Mouse (Mus musculus) liver, adult 2 months (tissue): Measurements from ENCODE around the gene Catip. TPM values are rescaled to one million over a fixed set of nuclear protein-coding genes. Genes with fewer than 3 reads are reported as not detected.

ENCODE experiments used
- DNase-seq: peaks from one replicate; pipeline ENCODE4 v3.0.0-alpha.2; 2011; ENCODE audit warnings: low read depth, low spot score; ENCODE audit errors: extremely low read depth
- H3K27ac ChIP-seq: fragments of 200-500 bp; replicated peaks from 2 replicates; pipeline ENCODE4 v1.5.1; 2012; ENCODE audit warnings: low read depth, mild to moderate bottlenecking, control low read depth, inconsistent platforms, low read length; ENCODE audit not compliant: insufficient read depth
- H3K27me3 ChIP-seq: fragments of 200-500 bp; 2 replicates; pipeline ENCODE4 v1.6.1; 2012; ENCODE audit warnings: mild to moderate bottlenecking, moderate library complexity, low read length, inconsistent platforms; ENCODE audit not compliant: control insufficient read depth, insufficient read depth
- H3K36me3 ChIP-seq: fragments of 200-500 bp; 2 replicates; pipeline ENCODE4 v1.6.1; 2012; ENCODE audit warnings: low read length, inconsistent platforms; ENCODE audit not compliant: control insufficient read depth, insufficient read depth
- H3K4me1 ChIP-seq: fragments of 200-500 bp; 2 replicates; pipeline ENCODE4 v1.6.1; 2011; ENCODE audit warnings: low read length; ENCODE audit not compliant: control insufficient read depth, insufficient read depth
- H3K4me3 ChIP-seq: fragments of 200-500 bp; 2 replicates; pipeline ENCODE4 v1.5.1; 2011; ENCODE audit warnings: low read depth, mild to moderate bottlenecking, control low read depth, low read length, moderate library complexity; ENCODE audit not compliant: insufficient read depth
- H3K79me2 ChIP-seq: fragments of 200-500 bp; 2 replicates; pipeline ENCODE4 v1.6.1; 2012; ENCODE audit warnings: inconsistent platforms, mild to moderate bottlenecking, low read length, moderate library complexity; ENCODE audit not compliant: control insufficient read depth, insufficient read depth
- H3K9ac ChIP-seq: fragments of 200-500 bp; 2 replicates; pipeline ENCODE4 v1.6.1; 2012; ENCODE audit warnings: low read depth, mild to moderate bottlenecking, control low read depth, inconsistent platforms, low read length
- CTCF ChIP-seq: fragments of 200-500 bp; IDR thresholded peaks from 2 replicates; pipeline ENCODE4 v1.5.1; 2011; ENCODE audit warnings: low read depth, low read length, control low read depth
- POLR2A ChIP-seq: fragments of 200-500 bp; IDR thresholded peaks from 2 replicates; pipeline ENCODE4 v1.6.1; 2011; ENCODE audit warnings: low read length, control low read depth; ENCODE audit not compliant: insufficient read depth; ENCODE audit errors: extremely low read depth
- WGBS: fragments of 180-500 bp; shearing (Covaris S2); methylation state at CpG from one replicate; pipeline ENCODE4 v1.1.7; 2018; 5-methylcytosine and 5-hydroxymethylcytosine counted together
- polyA plus RNA-seq: library from polyadenylated mRNA; depleted of rRNA; stranded (reverse); fragments of >200 nt; gene quantifications from 2 replicates; pipeline ENCODE4 v1.2.3, GENCODE M21; 2012
- total RNA-seq: library from RNA; depleted of rRNA; stranded (reverse); fragments of >200 nt; gene quantifications from 2 replicates; pipeline ENCODE4 v1.2.3, GENCODE M21; 2014

The Catip gene
- total and polyA plus RNA-seq, 2 experiments = 0.09 TPM

DNA sequence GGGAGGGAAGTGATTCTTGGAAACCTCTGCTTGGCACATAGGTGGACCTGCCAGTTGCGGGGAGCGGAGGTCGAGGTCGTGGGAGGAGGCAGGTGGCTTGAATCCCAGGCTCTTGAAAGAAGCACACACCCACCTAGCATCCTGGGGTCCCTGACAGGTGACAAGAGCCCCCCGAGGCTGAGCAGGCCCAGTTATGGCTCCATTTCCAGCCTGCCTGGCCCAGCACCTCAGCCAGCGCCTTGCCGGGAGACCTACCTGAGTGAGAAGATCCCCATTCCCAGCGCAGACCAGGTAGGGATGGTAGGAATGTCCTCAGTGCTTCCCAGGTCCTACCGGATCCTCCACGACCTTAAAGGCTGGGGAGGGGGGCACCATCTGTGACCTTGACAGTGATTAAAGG, 13.7 kb downstream of the Catip start:
- TF ChIP-seq CTCF (no peak), POLR2A (no peak)
- 84% methylated on average over 10 of the region's 10 CpGs for WGBS
- Histone ChIP-seq H3K27ac (peak overlapping the region; percentile 39; the same call in 1 of the 2 replicates), H3K9ac (peak overlapping the region; percentile 1; the same call in 1 of the 2 replicates), H3K27me3 (no peaks in the 10 kb centered on the region), H3K79me2 (no peaks in the 10 kb centered on the region), H3K4me3 (peak overlapping the region; percentile 51), H3K36me3 (no peaks in the 10 kb centered on the region), H3K4me1 (peaks cover 11% of the 10 kb centered on the region)
- no peak for DNase-seq

DNA sequence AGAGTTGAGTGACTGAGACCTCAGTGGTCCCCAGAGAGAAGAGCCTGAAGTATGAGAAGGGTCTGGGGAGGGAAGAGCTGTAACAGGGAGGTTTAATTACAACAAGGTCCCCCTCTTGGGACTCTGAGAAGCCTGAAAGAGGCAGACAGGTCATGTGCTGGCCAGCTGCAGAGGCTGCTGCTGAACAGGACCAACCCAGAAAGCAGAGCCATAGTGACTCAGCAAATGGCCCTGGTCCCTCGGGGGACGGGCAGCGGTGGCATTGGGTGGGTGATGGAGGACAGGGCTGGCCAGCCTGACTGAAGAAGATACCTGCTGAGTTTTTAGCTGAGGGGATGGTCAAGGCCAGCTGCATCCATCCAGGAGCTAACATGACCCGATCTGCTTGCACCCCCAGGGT, 14.5 kb downstream of the Catip start:
- H3K27ac ChIP-seq = 0 out of 2 replicates have a peak overlapping the region, but pooled peaks have one; percentile 12

DNA sequence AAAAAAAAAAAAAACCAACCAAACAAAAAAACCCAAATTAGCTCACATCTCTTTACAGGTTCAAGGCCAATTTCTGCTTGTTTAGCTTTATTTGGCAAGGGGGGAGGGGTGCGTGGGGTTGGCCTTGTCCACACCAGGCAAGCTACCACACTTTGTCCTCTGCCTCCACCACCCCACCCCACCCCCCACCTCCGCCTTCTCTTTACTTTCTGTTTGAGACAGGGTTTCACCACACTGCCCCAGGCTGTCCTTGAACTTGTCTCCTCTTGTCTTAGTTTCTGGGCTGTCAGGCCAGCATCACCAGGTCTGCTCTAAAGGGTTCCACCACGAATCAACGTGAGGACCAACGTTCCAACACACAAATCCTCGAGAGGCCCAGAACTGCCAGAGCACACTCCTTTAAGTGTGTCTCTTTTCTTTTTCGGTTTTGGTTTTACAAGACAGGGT, 17.2 kb downstream of the Catip start:
- H3K27me3 ChIP-seq = no peaks in the 10 kb centered on the region
- no peak overlapping the region for H3K9ac ChIP-seq
- peak; percentile 90 for DNase-seq
- no peak for TF ChIP-seq POLR2A
- no peak for TF ChIP-seq CTCF
- H3K4me3 ChIP-seq = no peak overlapping the region
- no peaks in the 10 kb centered on the region for H3K36me3 ChIP-seq
- no peaks in the 10 kb centered on the region for H3K79me2 ChIP-seq
- H3K4me1 ChIP-seq = peaks cover 11% of the 10 kb centered on the region
- peak overlapping the region; percentile 78 for H3K27ac ChIP-seq
- WGBS = 23% methylated on average over 7 of the region's 7 CpGs

More for the DNA sequence above, 14.5 kb downstream of the Catip start:
- Histone ChIP-seq H3K9ac (no peak overlapping the region), H3K27me3 (no peaks in the 10 kb centered on the region), H3K79me2 (no peaks in the 10 kb centered on the region), H3K36me3 (no peaks in the 10 kb centered on the region), H3K4me3 (peak overlapping the region; percentile 18; the same call in 1 of the 2 replicates), H3K4me1 (peaks cover 11% of the 10 kb centered on the region)
- no peak for DNase-seq
- WGBS = 89% methylated on average over 4 of the region's 4 CpGs
- TF ChIP-seq POLR2A = no peak
- no peak for TF ChIP-seq CTCF

DNA sequence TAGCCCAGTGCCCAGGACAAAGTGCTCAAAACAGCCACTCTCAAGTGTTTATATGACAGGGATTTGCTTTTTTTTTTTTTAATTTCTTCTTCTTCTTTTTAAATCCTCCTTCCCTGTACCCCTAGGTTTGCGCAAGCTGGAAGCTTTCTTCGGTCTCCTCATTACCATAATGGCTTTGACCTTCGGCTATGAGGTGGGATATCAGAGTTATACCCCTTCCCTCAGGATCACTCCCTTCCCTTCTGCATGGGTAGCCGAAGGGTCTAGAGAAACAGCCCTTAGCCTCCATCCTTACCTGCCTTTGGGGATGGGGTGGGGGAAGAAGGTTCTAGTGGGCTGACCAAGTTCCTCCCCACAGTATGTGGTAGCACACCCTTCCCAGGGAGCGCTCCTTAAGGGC, 18.6 kb downstream of the Catip start:
- WGBS = 90% methylated on average over 5 of the region's 5 CpGs
- no peaks in the 10 kb centered on the region for H3K36me3 ChIP-seq
- H3K4me3 ChIP-seq = no peak overlapping the region
- H3K9ac ChIP-seq = no peak overlapping the region
- peaks cover 11% of the 10 kb centered on the region for H3K4me1 ChIP-seq
- DNase-seq = no peak
- no peak overlapping the region for H3K27ac ChIP-seq
- TF ChIP-seq CTCF = no peak
- no peaks in the 10 kb centered on the region for H3K27me3 ChIP-seq
- no peaks in the 10 kb centered on the region for H3K79me2 ChIP-seq

DNA sequence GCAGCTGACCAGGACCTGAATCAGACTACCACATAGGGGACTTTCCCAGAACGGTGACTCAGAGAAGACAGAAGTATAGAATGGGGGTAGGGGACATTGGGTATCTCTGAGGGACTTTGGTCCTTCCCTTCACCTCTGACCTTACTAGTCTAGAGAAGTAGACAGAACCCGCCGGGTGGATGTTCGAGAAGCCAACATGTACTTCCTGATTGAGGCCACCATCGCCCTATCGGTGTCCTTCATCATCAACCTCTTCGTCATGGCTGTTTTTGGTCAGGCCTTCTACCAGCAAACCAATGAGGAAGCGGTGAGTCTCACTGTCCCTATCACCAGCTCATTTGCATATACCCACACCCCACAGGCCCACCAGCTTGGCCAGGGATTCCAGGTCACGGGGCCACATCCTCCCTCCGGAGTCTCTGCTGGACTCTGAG, 19.7 kb downstream of the Catip start:
- TF ChIP-seq POLR2A (no peak), CTCF (no peak)
- H3K9ac ChIP-seq = no peak overlapping the region
- no peaks in the 10 kb centered on the region for H3K27me3 ChIP-seq
- DNase-seq = no peak
- no peak overlapping the region for H3K27ac ChIP-seq
- no peaks in the 10 kb centered on the region for H3K79me2 ChIP-seq
- H3K4me1 ChIP-seq = peaks cover 11% of the 10 kb centered on the region
- no peak overlapping the region for H3K4me3 ChIP-seq
- no peaks in the 10 kb centered on the region for H3K36me3 ChIP-seq
- WGBS = 75% methylated on average over 10 of the region's 10 CpGs

DNA sequence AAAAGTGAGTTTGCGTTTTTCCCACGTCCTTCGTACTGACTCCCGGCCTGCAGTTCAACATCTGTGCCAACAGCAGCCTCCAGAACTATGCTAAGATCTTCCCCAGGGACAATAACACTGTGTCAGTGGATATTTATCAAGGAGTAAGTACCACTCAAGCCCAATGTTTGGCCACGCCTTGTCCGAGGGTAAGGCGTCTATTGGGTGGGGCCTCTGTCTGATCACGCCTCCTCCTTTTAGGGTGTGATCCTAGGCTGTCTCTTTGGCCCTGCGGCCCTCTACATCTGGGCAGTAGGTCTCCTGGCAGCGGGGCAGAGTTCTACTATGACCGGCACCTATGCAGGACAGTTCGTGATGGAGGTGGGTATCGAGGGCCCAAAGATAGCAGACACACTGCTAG, 21.5 kb downstream of the Catip start:
- Histone ChIP-seq H3K27me3 (no peaks in the 10 kb centered on the region), H3K9ac (no peak overlapping the region), H3K36me3 (no peaks in the 10 kb centered on the region), H3K4me3 (no peak overlapping the region), H3K79me2 (no peaks in the 10 kb centered on the region), H3K4me1 (peaks cover 20% of the 10 kb centered on the region), H3K27ac (no peak overlapping the region)
- WGBS = 95% methylated on average over 13 of the region's 13 CpGs
- TF ChIP-seq POLR2A (no peak), CTCF (no peak)
- DNase-seq = no peak
